Mouse (Mus musculus) CH12.LX (cell line): ENCODE results near the gene Atp6ap1. TPM values are rescaled to one million over a fixed set of nuclear protein-coding genes. Genes with fewer than 3 reads are reported as not detected.

Experiments
- DNase-seq: peaks from one replicate; pipeline ENCODE4 v3.0.0-alpha.2; 2013; ENCODE audit errors: extremely low read depth
- H3K27ac ChIP-seq: 2 replicates; pipeline ENCODE4 v1.5.1; 2012; ENCODE audit warnings: low read depth, mild to moderate bottlenecking, control low read depth, moderate library complexity; ENCODE audit not compliant: insufficient read depth
- H3K27me3 ChIP-seq: replicated peaks from 2 replicates; pipeline ENCODE3; 2012; ENCODE audit warnings: inconsistent platforms
- H3K36me3 ChIP-seq, 2 experiments: replicated peaks in 1 of 2; 2 replicates each; pipeline versions ENCODE3 to v1.6.1; 2012; ENCODE audit warnings: inconsistent platforms in 1 of 2, low read length in 1 of 2, mild to moderate bottlenecking in 1 of 2, mixed read lengths in 1 of 2, moderate library complexity in 1 of 2; ENCODE audit not compliant: control insufficient read depth in 1 of 2, insufficient read depth in 1 of 2
- H3K4me1 ChIP-seq, 2 experiments: 2 replicates each; pipeline ENCODE4 v1.6.1; 2012; ENCODE audit warnings: inconsistent platforms in 1 of 2, moderate library complexity in 1 of 2; ENCODE audit not compliant: insufficient read depth in 2 of 2, control insufficient read depth in 1 of 2
- H3K4me2 ChIP-seq: 2 replicates; pipeline ENCODE4 v1.6.1; 2012; ENCODE audit warnings: low read depth, mild to moderate bottlenecking, control low read depth; ENCODE audit not compliant: poor library complexity, insufficient read depth, severe bottlenecking
- H3K4me3 ChIP-seq, 3 experiments: fragments of 150-350 bp in 1 of 3; sonication (generic) in 1 of 3; replicated peaks in 1 of 3; 2 replicates each; pipeline versions ENCODE3 to v1.5.1; 2011 to 2012; ENCODE audit warnings: low read depth in 2 of 3, low read length in 2 of 3, mild to moderate bottlenecking in 2 of 3, moderate library complexity in 2 of 3, control low read depth in 1 of 3, improper control_type of control experiment in 1 of 3, inconsistent platforms in 1 of 3, mixed read lengths in 1 of 3; ENCODE audit not compliant: poor library complexity in 1 of 3
- H3K79me2 ChIP-seq: replicated peaks from 2 replicates; pipeline ENCODE4 v1.6.1; 2012; ENCODE audit warnings: mild to moderate bottlenecking, moderate library complexity; ENCODE audit not compliant: control insufficient read depth, poor library complexity, insufficient read depth, severe bottlenecking; ENCODE audit errors: extremely low read depth
- H3K9ac ChIP-seq: 2 replicates; pipeline ENCODE4 v1.6.1; 2012; ENCODE audit warnings: low read depth, mild to moderate bottlenecking, control low read depth, moderate library complexity; ENCODE audit not compliant: insufficient read depth
- H3K9me3 ChIP-seq: replicated peaks from 2 replicates; pipeline ENCODE3; 2012; ENCODE audit warnings: low read length, inconsistent platforms, mixed read lengths
- BHLHE40 ChIP-seq: IDR thresholded peaks from 2 replicates; pipeline ENCODE4 v1.6.1; 2011; ENCODE audit warnings: mild to moderate bottlenecking, low read depth, low read length, improper control_type of control experiment
- E2F4 ChIP-seq: IDR thresholded peaks from 2 replicates; pipeline ENCODE4 v1.6.1; 2011; ENCODE audit warnings: low read depth, low read length, improper control_type of control experiment; ENCODE audit not compliant: insufficient replicate concordance
- ELF1 ChIP-seq: IDR thresholded peaks from 2 replicates; pipeline ENCODE4 v1.6.1; 2014; ENCODE audit warnings: low read depth, mild to moderate bottlenecking, inconsistent platforms, low read length, improper control_type of control experiment
- ETS1 ChIP-seq: conservative IDR thresholded peaks from 2 replicates; pipeline ENCODE4 v1.6.1; 2012; ENCODE audit warnings: low read depth, mild to moderate bottlenecking, inconsistent platforms, low read length, improper control_type of control experiment, moderate library complexity
- JUN ChIP-seq: IDR thresholded peaks from 2 replicates; pipeline ENCODE4 v1.6.1; 2011; ENCODE audit warnings: low read depth, mild to moderate bottlenecking, low read length, improper control_type of control experiment, moderate library complexity; ENCODE audit not compliant: insufficient read depth
- KAT2A ChIP-seq: IDR thresholded peaks from 2 replicates; pipeline ENCODE4 v1.6.1; 2012; ENCODE audit warnings: low read length, improper control_type of control experiment, inconsistent platforms; ENCODE audit not compliant: insufficient replicate concordance
- MAX ChIP-seq: IDR thresholded peaks from 2 replicates; pipeline ENCODE4 v1.6.1; 2011; ENCODE audit warnings: low read length, improper control_type of control experiment
- MYC ChIP-seq: IDR thresholded peaks from 2 replicates; pipeline ENCODE4 v1.6.1; 2011; ENCODE audit warnings: low read depth, mild to moderate bottlenecking, improper control_type of control experiment, low read length
- PAX5 ChIP-seq: IDR thresholded peaks from 2 replicates; pipeline ENCODE4 v1.6.1; 2012; ENCODE audit warnings: low read length, inconsistent platforms, mixed read lengths
- RAD21 ChIP-seq: IDR thresholded peaks from 2 replicates; pipeline ENCODE4 v1.6.1; 2011; ENCODE audit warnings: low read depth, mild to moderate bottlenecking, low read length, improper control_type of control experiment, moderate library complexity
- SIN3A ChIP-seq: IDR thresholded peaks from 2 replicates; pipeline ENCODE4 v1.6.1; 2012; ENCODE audit warnings: low read length, improper control_type of control experiment, inconsistent platforms
- TBP ChIP-seq: conservative IDR thresholded peaks from 2 replicates; pipeline ENCODE4 v1.6.1; 2011; ENCODE audit warnings: low read depth, low read length, improper control_type of control experiment
- UBTF ChIP-seq: IDR thresholded peaks from 2 replicates; pipeline ENCODE4 v1.6.1; 2012; ENCODE audit warnings: low read depth, mild to moderate bottlenecking, inconsistent platforms, low read length, improper control_type of control experiment, moderate library complexity
- USF1 ChIP-seq: IDR thresholded peaks from 2 replicates; pipeline ENCODE4 v1.6.1; 2014; ENCODE audit warnings: low read depth, mild to moderate bottlenecking, inconsistent platforms, low read length, improper control_type of control experiment
- ZC3H11A ChIP-seq: IDR thresholded peaks from 2 replicates; pipeline ENCODE4 v1.6.1; 2012; ENCODE audit warnings: low read depth, mild to moderate bottlenecking, inconsistent platforms, low read length, improper control_type of control experiment
- dilution Hi-C: fragments of 300-500 bp; cut with MboI; formaldehyde crosslinking; loops from 2 replicates; pipeline ENCODE4 v1.14.3; 2020; ENCODE audit warnings: low sequenced_read_pairs; ENCODE audit not compliant: extremely low pct_unique_long_range_greater_than_20kb, extremely low pct_ligation_motif_present
- in situ Hi-C: fragments of 300-500 bp; cut with MboI; formaldehyde crosslinking; loops from 3 replicates; pipeline ENCODE4 v1.14.3; 2019; ENCODE audit warnings: low sequenced_read_pairs, low pct_ligation_motif_present, low pct_unique_long_range_greater_than_20kb, mixed read lengths
- polyA plus RNA-seq: library from polyadenylated mRNA; unstranded; fragments of >175 nt; gene quantifications from 2 replicates; pipeline ENCODE4 v1.2.1, GENCODE M21; 2012; ENCODE audit warnings: low read depth; ENCODE audit not compliant: insufficient read length
- total RNA-seq, 2 experiments: library from RNA; depleted of rRNA; stranded (reverse); fragments of 300-350 nt in 1 of 2; fragments of >200 nt in 1 of 2; gene quantifications; 2 replicates each; pipeline ENCODE4 v1.2.3; 2012 to 2014

Atp6ap1 gene
- total and polyA plus RNA-seq, 3 experiments: 53.3 to 66.4 (median 53.8) TPM

DNA sequence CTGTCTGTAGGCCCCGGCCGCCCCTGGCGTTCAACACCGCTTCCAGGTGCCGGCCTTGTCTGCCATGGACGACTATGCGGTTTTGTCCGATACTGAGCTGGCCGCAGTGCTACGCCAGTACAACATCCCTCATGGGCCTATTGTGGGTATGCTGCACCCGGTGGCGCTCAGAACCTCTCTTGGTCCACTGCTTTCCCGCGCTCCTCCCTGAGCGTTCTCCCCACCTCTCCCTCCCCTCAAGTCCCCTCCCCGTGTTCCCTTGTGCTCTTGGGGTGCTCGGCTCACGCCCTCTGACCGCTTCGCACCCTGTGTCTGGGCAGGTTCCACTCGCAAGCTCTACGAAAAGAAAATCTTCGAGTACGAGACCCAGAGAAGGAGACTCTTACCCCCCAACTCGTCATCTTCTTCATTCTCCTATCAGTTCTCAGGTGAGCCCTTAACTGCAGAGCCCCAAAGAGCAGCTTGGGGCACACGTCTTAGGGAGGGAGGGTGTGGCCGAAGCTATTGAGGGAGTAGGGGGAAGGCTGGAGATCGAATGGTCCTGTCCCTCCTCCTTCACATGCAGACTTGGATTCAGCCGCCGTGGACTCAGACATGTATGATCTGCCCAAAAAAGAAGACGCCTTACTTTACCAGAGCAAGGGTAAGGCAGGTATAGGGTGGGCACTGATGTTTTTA is 41.9 kb upstream of the Atp6ap1 start:
- Histone ChIP-seq H3K4me1 (peaks cover 2 to 9% of the 10 kb centered on the region in 2 experiments; a peak in 3 of 4 replicates), H3K79me2 (peaks cover 10% of the 10 kb centered on the region; the same call in 1 of the 2 replicates), H3K27ac (peak overlapping the region; percentile 78), H3K27me3 (no peaks in the 10 kb centered on the region), H3K36me3 (peaks cover 18 to 27% of the 10 kb centered on the region in 2 experiments), H3K4me2 (peak overlapping the region; percentile 87; the same call in 1 of the 2 replicates), H3K4me3 (peak overlapping the region; percentile 50 to 78 (median 72))
- dilution Hi-C loops: no loop called here
- no peak for DNase-seq
- in situ Hi-C loops: no loop called here
- TF ChIP-seq ETS1 (0 out of 2 replicates have a peak, but pooled peaks have one; percentile 2), ZC3H11A (no peak), TBP (0 out of 2 replicates have a peak, but pooled peaks have one; percentile 8), JUN (no peak), KAT2A (0 out of 2 replicates have a peak, but pooled peaks have one; percentile 48), PAX5 (no peak), ELF1 (no peak), USF1 (no peak), RAD21 (no peak), BHLHE40 (no peak), MAX (no peak), E2F4 (0 out of 2 replicates have a peak, but pooled peaks have one; percentile 49), SIN3A (peak; percentile 17; the same call in 1 of the 2 replicates)
- TF ChIP-seq, all 38 proteins: peak for 5
- H3K9ac ChIP-seq: peak overlapping the region; percentile 62
- H3K9me3 ChIP-seq: no peaks in the 10 kb centered on the region

DNA sequence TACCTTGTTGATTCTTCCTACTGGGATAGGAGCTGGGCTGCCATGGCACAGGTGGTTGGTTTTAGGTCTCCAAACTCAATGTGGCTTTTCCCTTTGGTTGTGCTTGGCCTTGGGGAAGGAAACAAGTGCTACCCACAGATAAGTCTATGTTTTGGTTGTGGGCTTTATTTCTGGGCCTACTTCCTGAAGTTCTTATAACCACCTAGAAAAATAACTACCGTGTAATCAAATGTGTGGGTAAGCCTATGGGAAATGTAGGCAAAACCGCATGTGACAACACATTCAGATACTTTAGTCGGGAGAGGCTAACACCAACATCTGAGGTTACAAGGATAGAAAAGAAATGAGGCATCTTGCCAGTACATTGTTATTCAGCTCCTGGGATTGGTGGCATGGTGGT is 39.2 kb upstream of the Atp6ap1 start:
- no peak overlapping the region for H3K27ac ChIP-seq

More for the DNA sequence above, 39.2 kb upstream of the Atp6ap1 start:
- DNase-seq: no peak
- no peak overlapping the region for H3K4me2 ChIP-seq
- H3K9me3 ChIP-seq: no peaks in the 10 kb centered on the region
- in situ Hi-C loops: no loop called here
- TF ChIP-seq MYC (no peak), UBTF (no peak), TBP (no peak), USF1 (no peak)
- TF ChIP-seq, all 38 proteins: peak for 0
- Histone ChIP-seq H3K4me3 (no peak overlapping the region), H3K79me2 (peaks cover 10% of the 10 kb centered on the region; the same call in 1 of the 2 replicates), H3K36me3 (peaks cover 19 to 31% of the 10 kb centered on the region in 2 experiments), H3K27me3 (no peaks in the 10 kb centered on the region), H3K4me1 (peaks cover 0 to 3% of the 10 kb centered on the region in 2 experiments; a peak in 1 of 4 replicates), H3K9ac (no peak overlapping the region)
- dilution Hi-C loops: no loop called here
